Mouse (Mus musculus): ENCODE measurements around the gene Fbn1.

Gene Fbn1

GRCm38 (mm10) chr2:125507893-125508292, at the start of gene Fbn1:
TSS of gene Fbn1 (minus strand) at chr2:125507993.
- DNase-seq: no peak

DNA sequence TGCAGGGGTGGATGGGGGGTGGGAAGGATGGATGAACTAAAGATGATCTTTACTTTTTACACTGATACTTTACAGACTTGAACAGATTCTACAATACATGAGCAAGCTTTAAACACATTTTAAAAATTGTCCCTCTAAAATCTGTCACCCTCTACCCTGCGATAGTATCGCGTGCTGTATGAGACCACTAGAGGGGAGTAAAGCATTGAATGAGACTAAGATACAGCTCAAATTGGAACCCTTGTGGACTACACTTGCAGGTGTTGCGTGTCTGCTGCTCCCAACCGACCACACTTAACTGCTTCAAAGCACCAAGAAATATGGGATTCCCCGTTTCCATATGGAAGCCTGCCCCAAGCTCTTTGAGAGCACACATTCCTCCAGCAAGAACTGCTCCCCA, 48.0 kb upstream of the Fbn1 start:
- DNase-seq: no peak

- no peak for DNase-seq
Measured at GRCm38 (mm10) chr2:125548806-125549578, 41.2 kb upstream of the Fbn1 start.

- DNase-seq: no peak
Measured at GRCm38 (mm10) chr2:125544986-125545385, 37.2 kb upstream of the Fbn1 start.

- DNase-seq: no peak
Measured at GRCm38 (mm10) chr2:125543646-125544045, 35.9 kb upstream of the Fbn1 start.

DNA sequence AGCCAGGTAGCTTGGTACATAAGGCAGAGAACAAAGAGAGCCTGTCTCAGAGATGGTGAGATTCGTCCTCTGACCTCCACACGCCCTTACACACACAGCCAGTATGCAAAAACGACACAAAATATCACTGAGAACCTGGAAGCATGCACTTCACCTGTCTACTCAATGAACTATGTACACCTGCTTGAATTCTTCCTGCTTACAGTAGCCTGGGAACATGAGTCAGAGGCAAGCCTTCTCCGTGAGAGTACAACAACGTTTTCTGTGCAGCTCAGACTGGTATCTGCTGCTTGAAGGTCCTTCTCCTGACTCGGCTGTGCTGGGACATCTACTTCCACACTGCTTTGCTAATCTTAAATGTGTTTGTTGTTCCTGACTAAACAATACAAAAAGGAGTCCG, 33.7 kb upstream of the Fbn1 start:
- no peak for DNase-seq

DNA sequence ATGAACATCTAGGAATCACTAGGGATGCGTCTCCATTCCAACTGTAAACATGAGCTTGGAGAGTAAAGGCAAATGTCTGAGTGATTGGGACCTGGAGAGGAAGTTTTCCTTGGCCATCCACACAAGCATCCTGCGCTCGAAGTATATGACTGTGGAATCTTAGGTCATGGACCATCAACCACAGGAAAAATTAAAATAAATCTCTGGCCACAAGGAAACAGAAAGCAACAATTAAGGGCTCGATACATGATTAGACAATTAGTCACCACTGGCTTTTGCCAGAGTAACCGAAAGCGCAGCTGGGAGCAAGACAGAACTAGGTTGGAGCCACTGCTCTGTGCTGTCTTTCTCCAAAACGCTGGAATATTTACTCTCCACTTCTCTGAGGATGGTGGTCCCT, 32.8 kb upstream of the Fbn1 start:
- DNase-seq: no peak

DNA sequence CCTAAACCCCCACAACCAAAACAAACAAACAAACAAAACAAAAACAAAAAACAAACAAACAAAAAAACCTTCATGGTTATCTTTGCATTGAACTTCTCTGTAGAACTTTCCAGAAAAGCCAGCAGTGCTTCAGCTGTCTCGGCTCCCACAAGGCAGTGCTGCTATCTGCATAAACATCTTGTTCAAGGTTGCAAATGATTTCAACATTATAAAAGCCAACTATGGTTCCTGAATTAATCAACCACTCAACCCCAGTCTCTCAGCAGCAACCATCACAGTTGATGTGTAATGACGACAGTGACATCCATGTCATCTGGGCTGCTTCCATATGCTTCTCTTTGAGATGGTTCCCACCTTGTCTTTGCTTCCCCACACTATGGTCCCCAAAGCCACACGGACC, 31.8 kb upstream of the Fbn1 start:
- no peak for DNase-seq

DNA sequence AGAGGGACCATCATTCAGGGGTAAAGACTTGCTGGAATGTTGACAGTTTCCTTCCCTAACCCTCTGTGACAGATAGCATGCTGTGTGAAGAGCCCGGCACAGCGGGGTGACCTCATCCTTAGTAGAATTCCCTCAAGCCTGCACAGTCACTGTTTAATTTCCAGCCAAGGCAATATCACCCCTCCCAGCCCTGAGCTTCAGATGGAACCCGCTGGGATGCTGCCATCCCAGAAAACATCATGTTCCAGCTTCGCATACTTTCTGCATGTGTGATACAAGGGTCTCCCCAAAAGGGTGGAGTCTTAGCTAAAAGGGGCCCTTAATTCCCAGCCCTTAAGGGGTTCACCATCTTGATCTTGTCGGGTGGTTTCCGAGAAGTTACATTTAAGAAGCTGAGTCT, 22.9 kb upstream of the Fbn1 start:
- DNase-seq: no peak

- DNase-seq: no peak
Measured at GRCm38 (mm10) chr2:125526566-125526965, 18.8 kb upstream of the Fbn1 start.

- no peak for DNase-seq
Measured at GRCm38 (mm10) chr2:125525484-125525883, 17.7 kb upstream of the Fbn1 start.

- DNase-seq: no peak
Measured at GRCm38 (mm10) chr2:125516594-125516993, 8.8 kb upstream of the Fbn1 start.

GRCm38 (mm10) chr2:125515291-125516057, 7.7 kb upstream of the Fbn1 start:
- no peak for DNase-seq

DNA sequence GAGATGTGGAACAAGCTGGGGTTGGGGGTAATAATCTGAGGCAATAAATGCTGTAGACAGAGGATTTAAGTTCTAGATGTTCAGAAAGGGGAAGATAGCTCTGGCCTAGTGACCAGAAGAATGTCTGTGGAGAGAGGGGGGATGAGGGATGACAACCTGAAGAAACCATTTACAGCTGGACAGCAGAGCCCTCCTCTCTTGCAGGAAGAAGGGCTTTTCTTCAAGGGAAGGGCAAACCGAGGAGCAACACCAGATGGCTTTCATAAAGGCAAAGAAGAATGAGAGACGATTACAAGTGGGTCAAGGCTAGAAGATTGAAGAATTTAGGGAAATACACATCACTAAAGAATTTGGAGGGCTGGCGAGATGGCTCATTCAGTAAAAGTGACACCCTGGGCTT, 6.6 kb upstream of the Fbn1 start:
- DNase-seq: no peak

GRCm38 (mm10) chr2:125512544-125512943, 4.8 kb upstream of the Fbn1 start:
- no peak for DNase-seq

DNA sequence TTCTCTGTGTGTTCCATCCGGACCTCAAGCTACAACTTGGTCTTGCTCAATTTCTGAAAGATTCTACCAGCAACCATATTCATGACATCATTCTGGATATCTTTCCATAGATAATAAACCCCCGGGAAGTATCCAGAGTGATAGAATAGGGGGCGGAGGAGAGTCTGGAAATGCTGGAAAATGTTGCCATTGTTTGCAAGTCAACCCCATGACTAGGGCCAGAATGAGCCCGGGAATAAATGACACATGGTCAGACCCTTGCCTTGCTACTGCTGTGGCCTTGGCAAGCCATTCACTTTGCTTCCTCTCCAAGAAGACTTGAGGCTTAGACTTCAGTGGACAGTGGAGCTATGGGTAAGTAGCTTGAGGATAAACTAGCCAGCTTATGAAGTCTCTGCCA, 4.1 kb upstream of the Fbn1 start:
- no peak for DNase-seq

DNA sequence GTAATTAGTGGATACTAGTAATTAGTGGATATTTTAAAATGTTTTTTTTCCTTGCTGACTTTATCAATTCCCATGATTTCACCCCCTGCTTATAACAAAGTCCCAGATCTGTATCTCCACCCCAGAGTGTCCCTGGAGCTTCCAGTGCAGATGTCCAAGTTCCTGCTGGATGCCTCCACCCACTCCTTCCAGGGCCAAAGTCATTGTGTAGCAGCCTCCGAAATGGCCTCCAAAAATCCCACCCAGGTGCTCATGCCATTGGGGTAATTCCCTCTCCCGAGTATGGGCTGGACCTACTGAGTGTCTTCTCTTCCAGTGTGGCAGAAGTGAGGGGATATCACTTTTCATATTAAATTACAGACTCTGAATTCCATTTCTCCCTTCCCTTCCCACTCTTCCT, 3.0 kb upstream of the Fbn1 start:
- DNase-seq: no peak

DNA sequence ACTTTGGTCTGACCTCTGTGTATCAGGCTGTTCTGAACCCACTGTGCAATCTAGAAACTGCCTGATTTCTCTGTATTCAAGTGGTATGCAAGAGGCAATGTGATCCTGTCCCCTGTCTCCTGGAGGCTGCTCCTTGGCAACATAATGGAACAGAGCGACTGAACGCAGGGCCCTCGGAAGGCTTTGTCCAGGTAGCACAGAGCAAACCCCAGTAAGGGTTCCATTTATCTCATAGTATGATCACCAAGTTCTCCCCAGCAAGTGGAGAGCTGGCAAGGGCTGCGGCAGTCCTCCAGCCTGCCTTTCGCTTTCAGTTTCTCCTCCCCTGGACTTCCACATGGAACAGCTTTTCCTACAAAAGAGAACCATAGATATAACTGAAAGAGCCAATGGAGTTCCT, 588 bp upstream of the Fbn1 start:
- DNase-seq: no peak

DNA sequence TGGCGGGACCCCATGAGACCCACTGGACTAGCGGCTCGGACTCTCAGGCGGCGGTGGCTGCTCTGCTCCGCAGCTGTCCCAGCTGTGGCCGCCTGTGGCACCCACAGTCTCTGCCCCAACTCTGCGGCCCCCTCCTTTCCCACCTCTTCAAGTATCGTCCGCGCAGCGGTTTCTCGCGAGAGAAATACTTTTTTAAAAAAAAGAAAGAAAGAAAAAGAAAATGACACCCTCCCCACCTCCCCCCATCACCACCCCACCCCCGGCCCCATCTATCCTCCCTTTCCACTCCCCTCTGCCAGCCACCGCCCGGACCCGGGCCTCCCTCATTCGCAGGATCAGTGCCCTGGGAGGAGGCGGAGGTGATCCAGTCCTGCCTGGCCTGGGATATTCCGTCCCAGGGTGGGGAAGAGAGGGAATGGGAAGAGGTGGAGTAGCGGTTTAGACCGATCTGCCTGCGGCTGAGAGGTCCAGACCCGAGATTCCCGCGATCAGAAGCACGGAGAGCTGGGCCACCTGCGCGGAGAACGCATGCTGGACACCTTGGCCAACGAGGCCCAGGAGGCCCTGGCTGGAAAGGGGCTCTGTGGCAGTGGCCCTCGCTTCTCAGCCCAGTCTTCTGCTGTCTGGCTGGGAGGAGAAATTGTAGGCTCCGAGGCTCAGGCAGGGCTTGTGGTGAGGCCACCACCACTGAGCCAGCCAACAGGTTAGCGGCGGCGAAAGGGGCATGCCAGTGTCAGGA, 1.3 kb downstream of the Fbn1 start:
- DNase-seq: peak in 1 of 2 experiments; percentile 5

- DNase-seq: peak in 1 of 2 experiments; percentile 3
Measured at GRCm38 (mm10) chr2:125505746-125506315, 2.0 kb downstream of the Fbn1 start.

DNA sequence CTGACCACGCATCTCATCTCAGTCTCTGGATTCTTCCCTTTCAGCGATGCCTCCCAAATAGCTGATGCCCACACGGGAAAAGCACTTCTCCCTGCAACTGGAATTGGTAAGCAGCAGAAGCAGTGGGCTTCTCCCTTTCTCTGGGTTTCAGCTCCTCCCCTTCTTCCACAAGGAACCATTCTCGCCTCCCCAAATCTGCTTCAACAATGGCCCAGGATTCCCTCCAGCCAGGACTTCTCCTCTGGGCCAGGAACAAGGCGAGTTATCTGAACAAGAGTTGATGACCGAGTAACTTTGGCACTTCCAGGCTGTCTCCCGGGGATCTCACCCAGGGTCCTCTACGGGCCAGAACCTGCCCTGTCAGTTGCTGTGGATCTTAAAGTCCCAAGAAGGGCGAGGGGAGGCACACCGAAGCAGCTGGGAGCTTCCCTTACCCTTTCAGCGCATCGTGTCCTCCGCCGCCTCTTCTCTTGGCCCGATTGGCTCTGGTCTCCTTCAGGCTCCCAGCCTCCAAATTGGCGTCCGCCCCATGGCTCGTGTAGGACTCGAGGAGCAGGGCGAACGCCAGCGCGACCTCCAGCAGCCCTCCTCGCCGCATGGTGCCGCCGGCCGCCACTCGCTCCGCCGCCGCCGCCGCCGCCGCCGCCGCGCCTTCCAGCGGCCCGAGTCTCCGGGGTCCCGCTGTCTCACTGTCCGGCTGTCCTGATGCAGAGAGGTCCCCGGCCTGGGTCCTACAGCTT, 2.6 kb downstream of the Fbn1 start, which contains the start of gene Gm9913:
TSS of gene Gm9913 (plus strand) at position 84 of the 740 bp plus-strand sequence.
- DNase-seq: no peak

GRCm38 (mm10) chr2:125501526-125501925, 6.3 kb downstream of the Fbn1 start:
- DNase-seq: no peak
